Mouse (Mus musculus) E14TG2a.4 (cell line): ENCODE data around the gene Foxa3.

ENCODE experiments used
- H3K27me3 ChIP-seq: 2 replicates; pipeline ENCODE4 v1.6.1; 2014; ENCODE audit warnings: low read length, control low read depth; ENCODE audit not compliant: insufficient read depth
- H3K36me3 ChIP-seq: 2 replicates; pipeline ENCODE4 v1.6.1; 2014; ENCODE audit warnings: low read length, control low read depth; ENCODE audit not compliant: insufficient read depth
- H3K4me1 ChIP-seq: replicated peaks from 2 replicates; pipeline ENCODE4 v1.6.1; 2014; ENCODE audit warnings: low read depth, low read length, control low read depth
- H3K4me3 ChIP-seq: replicated peaks from 2 replicates; pipeline ENCODE4 v1.5.1; 2014; ENCODE audit warnings: mild to moderate bottlenecking, low read length
- H3K9me3 ChIP-seq: 2 replicates; pipeline ENCODE4 v1.6.1; 2014; ENCODE audit warnings: low read length, control low read depth
- CTCF ChIP-seq: conservative IDR thresholded peaks from 2 replicates; pipeline ENCODE4 v1.5.1; 2014; ENCODE audit warnings: low read length
- NANOG ChIP-seq: IDR thresholded peaks from 2 replicates; pipeline ENCODE4 v1.6.1; 2014; ENCODE audit warnings: borderline replicate concordance, low read length, mixed read lengths
- POU5F1 ChIP-seq: IDR thresholded peaks from 2 replicates; pipeline ENCODE4 v1.6.1; 2014; ENCODE audit warnings: low read length, borderline replicate concordance

Gene Foxa3

DNA sequence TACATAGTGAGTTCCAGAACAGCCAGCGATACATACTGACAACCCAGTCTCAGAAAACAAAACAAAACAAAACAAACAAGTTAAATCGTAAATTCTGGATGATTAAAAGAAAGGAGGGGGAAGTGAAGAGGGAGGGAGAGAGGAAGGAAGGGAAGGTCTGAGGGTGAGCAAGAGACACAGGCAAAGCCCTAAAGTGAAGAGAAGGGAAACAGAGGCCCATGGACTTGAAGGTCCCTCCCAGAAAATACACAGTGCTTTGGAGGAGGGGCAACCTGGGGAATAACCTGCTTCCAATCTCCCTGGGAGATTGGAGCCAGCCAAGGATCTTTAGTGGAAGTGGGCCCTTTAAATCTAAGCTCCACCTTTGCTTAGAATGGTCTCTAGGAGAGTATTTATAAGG, 36.2 kb downstream of the Foxa3 start, which contains the start of gene Nanos2:
Gene Nanos2, plus strand, starts transcription at position 301 of the 400 bp plus-strand sequence.
- Histone ChIP-seq H3K4me3 (no peak within 1 kb of the TSS), H3K9me3 (no peaks in the 10 kb centered on the region), H3K36me3 (no peaks in the 10 kb centered on the region), H3K4me1 (peaks cover 15% of the 10 kb centered on the region), H3K27me3 (peaks cover 39% of the 10 kb centered on the region)
- TF ChIP-seq NANOG (no peak), CTCF (no peak), POU5F1 (no peak)

DNA sequence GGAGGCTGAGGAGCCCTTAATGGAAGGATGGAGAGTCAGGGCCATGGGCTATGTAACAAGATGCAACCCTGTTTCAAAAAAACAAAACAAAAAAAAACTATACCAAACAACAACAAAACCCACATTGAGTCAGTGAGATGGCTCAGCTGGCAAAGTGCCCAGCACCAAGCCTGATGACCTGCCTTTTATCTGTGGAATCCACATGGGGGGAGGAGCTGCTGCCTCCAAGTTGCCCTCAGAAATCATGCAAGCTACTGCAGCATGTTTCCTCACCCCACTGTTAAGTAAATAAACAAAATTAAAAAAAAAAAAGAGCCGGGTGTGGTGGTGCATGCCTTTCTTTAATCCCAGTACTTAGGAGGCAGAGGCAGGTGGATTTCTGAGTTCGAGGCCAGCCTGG, 36.8 kb downstream of the Foxa3 start:
- Histone ChIP-seq H3K4me3 (no peak overlapping the region), H3K27me3 (peaks cover 33% of the 10 kb centered on the region), H3K36me3 (no peaks in the 10 kb centered on the region), H3K9me3 (no peaks in the 10 kb centered on the region), H3K4me1 (peaks cover 12% of the 10 kb centered on the region)
- TF ChIP-seq CTCF (no peak), POU5F1 (no peak), NANOG (no peak)

DNA sequence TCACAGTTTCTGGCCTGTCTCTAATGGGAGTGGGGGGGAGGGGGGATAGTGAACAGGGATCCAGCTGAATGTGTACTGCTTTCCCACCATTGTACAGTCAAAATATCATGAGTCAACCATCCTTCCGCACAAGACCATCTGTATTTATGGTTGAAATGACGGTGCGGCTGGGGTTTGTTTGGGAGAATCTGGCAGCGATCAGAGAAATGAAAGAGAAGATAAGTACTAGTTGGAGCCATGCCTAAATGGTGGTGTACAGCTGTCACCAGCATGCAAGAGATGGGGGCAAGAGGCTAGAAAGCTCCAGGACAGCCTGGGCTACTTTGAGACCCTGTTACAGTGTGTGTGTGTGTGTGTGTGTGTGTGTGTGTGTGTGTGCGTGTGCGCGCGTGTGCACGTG, 45.0 kb downstream of the Foxa3 start:
- Histone ChIP-seq H3K4me1 (peaks cover 3% of the 10 kb centered on the region), H3K27me3 (peaks cover 22% of the 10 kb centered on the region), H3K36me3 (no peaks in the 10 kb centered on the region), H3K4me3 (no peak overlapping the region), H3K9me3 (no peaks in the 10 kb centered on the region)
- TF ChIP-seq CTCF (no peak), POU5F1 (no peak)

DNA sequence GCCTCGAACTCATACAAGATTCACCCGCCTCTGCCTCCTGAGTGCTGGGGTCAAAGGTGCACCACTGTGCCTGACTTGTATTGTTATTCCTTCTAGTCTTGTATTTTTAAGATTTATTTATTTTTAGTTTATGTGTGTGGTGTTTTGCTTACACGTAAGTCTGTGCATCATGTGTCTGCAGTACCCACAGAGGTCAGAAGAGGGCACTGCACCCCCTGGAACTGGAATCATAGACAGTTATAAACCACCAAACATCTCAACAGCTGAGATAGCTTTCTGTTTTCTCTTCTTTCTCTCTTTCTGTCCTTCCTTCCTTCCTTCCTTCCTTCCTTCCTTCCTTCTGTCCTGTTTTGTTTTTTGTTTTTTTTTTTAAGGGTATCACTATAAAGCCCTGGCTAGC, 52.4 kb downstream of the Foxa3 start:
- Histone ChIP-seq H3K9me3 (no peaks in the 10 kb centered on the region), H3K4me3 (no peak overlapping the region), H3K27me3 (peaks cover 32% of the 10 kb centered on the region), H3K36me3 (no peaks in the 10 kb centered on the region), H3K4me1 (no peaks in the 10 kb centered on the region)
- TF ChIP-seq CTCF (peak; percentile 53), POU5F1 (no peak), NANOG (no peak)

DNA sequence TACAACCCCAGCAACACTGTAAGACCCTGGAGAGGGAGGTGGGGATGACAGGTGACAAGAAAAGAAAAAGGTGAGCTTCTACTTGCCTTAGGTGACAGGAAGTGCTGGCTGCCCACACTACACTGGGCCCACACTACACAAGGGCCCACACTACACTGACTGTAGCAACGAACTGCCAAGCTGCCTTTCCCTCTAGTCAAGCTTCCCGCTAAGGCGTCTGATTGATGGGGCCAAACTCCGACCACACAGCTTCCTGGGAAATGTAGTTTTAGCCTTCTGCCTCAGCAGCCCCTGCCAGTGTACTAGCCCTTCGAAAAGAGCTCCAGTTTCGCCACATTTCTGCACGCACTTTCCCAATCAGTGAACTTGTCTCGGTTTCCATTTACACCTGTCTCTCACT, 55.7 kb downstream of the Foxa3 start:
- H3K4me1 ChIP-seq, result peaks cover 22% of the 10 kb centered on the region
- H3K36me3 ChIP-seq, result no peaks in the 10 kb centered on the region
- TF ChIP-seq NANOG (no peak), CTCF (no peak), POU5F1 (no peak)
- H3K9me3 ChIP-seq, result no peaks in the 10 kb centered on the region
- peaks cover 46% of the 10 kb centered on the region for H3K27me3 ChIP-seq
- H3K4me3 ChIP-seq, result no peak overlapping the region

DNA sequence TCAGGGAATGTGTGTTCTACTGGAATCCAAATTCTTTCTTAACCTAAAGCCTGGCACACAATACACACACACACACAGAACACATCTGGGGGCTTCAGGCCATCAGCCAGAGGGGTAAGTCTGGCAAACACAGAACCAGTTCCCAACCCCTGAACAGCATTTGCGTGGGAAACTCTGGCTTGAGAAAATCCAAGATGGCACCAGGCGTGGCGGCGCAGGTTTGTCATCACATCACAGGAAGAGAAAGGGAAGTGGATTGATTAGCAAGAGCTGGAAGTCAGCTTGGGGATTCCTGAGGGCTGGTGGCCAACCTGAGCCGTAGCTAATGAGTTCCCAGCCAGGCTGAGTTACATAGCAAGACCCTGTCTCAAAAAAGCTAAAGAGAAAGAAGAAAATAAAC, 58.0 kb downstream of the Foxa3 start:
- peaks cover 34% of the 10 kb centered on the region for H3K4me1 ChIP-seq
- no peaks in the 10 kb centered on the region for H3K9me3 ChIP-seq
- H3K27me3 ChIP-seq, result peaks cover 69% of the 10 kb centered on the region
- H3K4me3 ChIP-seq, result no peak overlapping the region
- H3K36me3 ChIP-seq, result no peaks in the 10 kb centered on the region
- no peak for TF ChIP-seq POU5F1
- no peak for TF ChIP-seq CTCF
- no peak for TF ChIP-seq NANOG

DNA sequence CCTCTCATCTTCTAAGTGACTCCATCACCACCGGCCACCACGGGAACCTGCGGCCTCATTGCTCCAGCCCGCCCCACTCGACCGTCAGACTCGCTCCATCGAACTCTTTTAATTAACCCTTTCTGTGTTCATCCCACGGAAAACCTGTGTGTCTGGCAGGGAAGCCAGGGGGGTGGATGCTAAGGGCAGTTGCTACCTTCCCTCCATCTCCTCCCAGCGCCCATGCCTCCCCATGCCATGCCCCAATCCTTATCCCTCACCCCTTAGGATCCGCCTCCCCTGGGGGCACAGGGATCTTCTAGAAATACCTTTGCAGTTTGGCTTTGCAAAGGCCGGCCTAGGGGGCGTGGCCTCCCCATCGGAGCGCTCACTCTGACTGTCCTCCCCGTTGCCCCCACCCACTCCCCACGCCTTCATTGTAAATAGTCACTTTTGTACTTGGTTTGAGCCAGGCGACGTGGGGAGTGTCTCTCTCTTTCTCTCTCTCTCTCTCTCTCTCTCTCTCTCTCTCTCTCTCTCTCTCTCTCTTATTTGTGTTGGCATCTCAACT, 60.0 kb downstream of the Foxa3 start:
- H3K4me1 ChIP-seq, result peaks cover 52% of the 10 kb centered on the region
- H3K27me3 ChIP-seq, result peaks cover 76% of the 10 kb centered on the region
- peak overlapping the region; percentile 26 for H3K4me3 ChIP-seq
- H3K9me3 ChIP-seq, result no peaks in the 10 kb centered on the region
- no peaks in the 10 kb centered on the region for H3K36me3 ChIP-seq
- TF ChIP-seq POU5F1, result no peak
- no peak for TF ChIP-seq NANOG
- no peak for TF ChIP-seq CTCF
